ENCODE assay signal across 7 mouse cellular contexts in the genomic region with DNA sequence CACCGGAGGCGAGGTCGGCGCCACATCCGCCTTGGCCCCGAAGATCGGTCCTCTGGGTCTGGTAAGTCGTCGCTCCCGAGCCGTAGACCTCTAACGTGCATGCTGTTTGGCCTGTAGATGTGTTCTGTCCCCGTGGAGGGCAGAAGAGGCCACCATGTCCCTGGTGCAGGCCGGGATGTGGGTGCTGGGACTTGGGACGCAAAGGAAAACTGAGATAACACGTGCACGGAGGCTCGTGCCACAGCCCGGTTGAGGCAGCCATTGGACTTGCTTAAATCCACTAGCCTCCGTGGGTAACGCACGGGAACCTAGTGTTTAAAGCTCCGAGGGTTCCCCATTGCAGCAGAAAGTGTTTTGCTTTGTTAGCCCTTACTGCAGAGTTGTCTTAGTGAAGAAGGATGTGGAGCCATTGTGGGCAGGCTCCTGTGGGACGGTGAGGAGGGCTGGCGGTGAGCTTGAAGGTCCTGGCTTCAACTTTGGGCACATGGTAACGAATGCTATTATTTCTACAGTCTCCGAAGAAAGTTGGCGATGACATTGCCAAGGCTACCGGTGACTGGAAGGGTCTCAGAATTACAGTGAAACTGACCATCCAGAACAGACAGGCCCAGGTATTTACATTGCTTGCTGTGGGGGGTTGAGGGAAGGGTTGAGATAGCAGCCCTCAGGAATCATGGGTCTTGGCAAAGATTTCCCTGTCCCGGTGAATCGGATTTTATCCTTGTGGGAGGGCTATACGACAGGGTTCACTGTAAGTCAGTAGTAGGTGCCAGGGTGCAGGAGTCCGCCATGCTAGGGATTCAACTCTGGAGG. TPM values are rescaled to one million over a fixed set of nuclear protein-coding genes. Genes with fewer than 3 reads are reported as not detected.
A peak's percentile ranks its signal among the peaks of the same experiment; 100 is the strongest.
DNase-seq lines count a peak whose midpoint lies in the region; ATAC-seq and TF ChIP-seq lines count a peak whose summit lies in the region.

No protein-coding gene starts in this region.

- TF ChIP-seq CTCF in liver, adult 2 months (IDR thresholded peaks at IDR 0.05; ENCODE audit: low read depth, low read length) = no peak

- DNase-seq in lung, postnatal 36 days = no peak
- DNase-seq in adrenal gland, postnatal 36 days = peak; percentile 38 to 48
- peak; percentile 20 for DNase-seq in forebrain, embryonic 14.5 days (ENCODE audit: low spot score)
- peak; percentile 39 for DNase-seq in liver, adult 2 months (ENCODE audit: extremely low read depth, low read depth, low spot score)
- no peak for DNase-seq in right cerebral cortex, postnatal 25 days

- WGBS in lung, embryonic 15.5 days = under 1% methylated on average over 33 of the region's 33 CpGs
- 1% methylated on average over 33 of the region's 33 CpGs for WGBS in forebrain, embryonic 14.5 days
- WGBS in liver, adult 2 months = 3% methylated on average over 33 of the region's 33 CpGs
- under 1% methylated on average over 33 of the region's 33 CpGs for WGBS in stomach, embryonic 16.5 days

- no peak for ATAC-seq in lung, embryonic 15.5 days (ENCODE audit: borderline replicate concordance, extremely low read depth, low FRiP score, low TSS enrichment)
- no peak for ATAC-seq in forebrain, embryonic 14.5 days
- no peak for ATAC-seq in stomach, embryonic 16.5 days (ENCODE audit: insufficient read depth, low FRiP score)

- H3K9ac ChIP-seq in lung, embryonic 15.5 days = peak overlapping the region; percentile 83
- peak overlapping the region; percentile 93 for H3K9ac ChIP-seq in forebrain, embryonic 14.5 days (ENCODE audit: low read length)
- H3K9ac ChIP-seq in liver, adult 2 months (ENCODE audit: low read depth, low read length) = peak overlapping the region; percentile 89
- H3K9ac ChIP-seq in stomach, embryonic 16.5 days (ENCODE audit: low read length) = peak overlapping the region; percentile 97

- peak overlapping the region; percentile 90 for H3K27ac ChIP-seq in lung, embryonic 15.5 days
- H3K27ac ChIP-seq in forebrain, embryonic 14.5 days (ENCODE audit: low read depth, low read length) = peak overlapping the region; percentile 74
- H3K27ac ChIP-seq in liver, adult 2 months (replicated peaks; ENCODE audit: insufficient read depth, low read depth, low read length) = peak overlapping the region; percentile 55
- H3K27ac ChIP-seq in stomach, embryonic 16.5 days (ENCODE audit: low read length) = peak overlapping the region; percentile 78

- peaks cover 5% of the 10 kb centered on the region; the same call in 1 of the 2 replicates for H3K79me2 ChIP-seq in liver, adult 2 months (ENCODE audit: control insufficient read depth, insufficient read depth, low read length)

- H3K27me3 ChIP-seq in lung, embryonic 15.5 days = no peaks in the 10 kb centered on the region
- H3K27me3 ChIP-seq in forebrain, embryonic 14.5 days (replicated peaks; ENCODE audit: control insufficient read depth, insufficient read depth, low read length) = no peaks in the 10 kb centered on the region
- H3K27me3 ChIP-seq in liver, adult 2 months (ENCODE audit: control insufficient read depth, insufficient read depth, low read length) = no peaks in the 10 kb centered on the region
- no peaks in the 10 kb centered on the region for H3K27me3 ChIP-seq in stomach, embryonic 16.5 days (ENCODE audit: control insufficient read depth, insufficient read depth, low read length)

- H3K9me3 ChIP-seq in lung, embryonic 15.5 days = no peaks in the 10 kb centered on the region
- no peaks in the 10 kb centered on the region for H3K9me3 ChIP-seq in forebrain, embryonic 14.5 days (replicated peaks; ENCODE audit: control insufficient read depth, low read length)
- H3K9me3 ChIP-seq in stomach, embryonic 16.5 days (replicated peaks; ENCODE audit: control insufficient read depth, low read length) = no peaks in the 10 kb centered on the region

- no peak for TF ChIP-seq POLR2A in liver, adult 2 months (IDR thresholded peaks at IDR 0.05; ENCODE audit: extremely low read depth, insufficient read depth, low read length)

- peak overlapping the region; percentile 73 for H3K4me3 ChIP-seq in lung, embryonic 15.5 days
- H3K4me3 ChIP-seq in forebrain, embryonic 14.5 days (ENCODE audit: low read depth, low read length) = peak overlapping the region; percentile 75
- peak overlapping the region; percentile 89 for H3K4me3 ChIP-seq in liver, adult 2 months (ENCODE audit: insufficient read depth, low read depth, low read length)
- H3K4me3 ChIP-seq in stomach, embryonic 16.5 days (replicated peaks; ENCODE audit: low read length) = peak overlapping the region; percentile 96

- peak overlapping the region; percentile 73 for H3K4me2 ChIP-seq in lung, embryonic 15.5 days
- peak overlapping the region; percentile 92 for H3K4me2 ChIP-seq in forebrain, embryonic 14.5 days (ENCODE audit: low read length)
- H3K4me2 ChIP-seq in stomach, embryonic 16.5 days (ENCODE audit: low read depth, low read length) = peak overlapping the region; percentile 84

- peaks cover 24% of the 10 kb centered on the region for H3K36me3 ChIP-seq in lung, embryonic 15.5 days
- H3K36me3 ChIP-seq in forebrain, embryonic 14.5 days (ENCODE audit: control insufficient read depth, insufficient read depth, low read length) = peaks cover 36% of the 10 kb centered on the region
- peaks cover 10% of the 10 kb centered on the region for H3K36me3 ChIP-seq in liver, adult 2 months (ENCODE audit: control insufficient read depth, insufficient read depth, low read length)
- H3K36me3 ChIP-seq in stomach, embryonic 16.5 days (ENCODE audit: control insufficient read depth, insufficient read depth, low read length) = peaks cover 9% of the 10 kb centered on the region; the same call in 1 of the 2 replicates

- H3K4me1 ChIP-seq in lung, embryonic 15.5 days = peaks cover 46% of the 10 kb centered on the region
- H3K4me1 ChIP-seq in forebrain, embryonic 14.5 days (ENCODE audit: control insufficient read depth, insufficient read depth, low read length) = peaks cover 16% of the 10 kb centered on the region
- peaks cover 21% of the 10 kb centered on the region for H3K4me1 ChIP-seq in liver, adult 2 months (ENCODE audit: control insufficient read depth, insufficient read depth, low read length)
- peaks cover 34% of the 10 kb centered on the region for H3K4me1 ChIP-seq in stomach, embryonic 16.5 days (ENCODE audit: control insufficient read depth, insufficient read depth, low read length)

RNA-seq across cellular contexts. Expression of gene Lrsam1, which starts 0.9 kb away (rescaled TPM):
- 7.5 and 9.7 TPM in 2 replicates for polyA plus RNA-seq in lung, embryonic 15.5 days (2015; fragmentation: Nextera tagmentation; extraction: Ambion mirVana)
- 10 to 100 TPM; 18.4 to 27.1 TPM for total RNA-seq in adrenal gland, postnatal 36 days (2021)
- polyA plus RNA-seq in forebrain, embryonic 14.5 days (2014; fragmentation: Nextera tagmentation; extraction: Ambion mirVana) = 13.6 and 15.7 TPM in 2 replicates
- 6.0 and 9.7 TPM in 2 replicates for total RNA-seq in liver, adult 2 months (2014; rRNA removed)
- 8.8 and 9.7 TPM in 2 replicates for polyA plus RNA-seq in liver, adult 2 months (2012; rRNA removed)
- polyA plus RNA-seq in stomach, embryonic 16.5 days (2015; fragmentation: Nextera tagmentation; extraction: Ambion mirVana) = 10.4 and 11.2 TPM in 2 replicates

RNA-seq across cellular contexts. Expression of gene Rpl12, which starts 0.9 kb away (rescaled TPM):
- polyA plus RNA-seq in lung, embryonic 15.5 days (2015; fragmentation: Nextera tagmentation; extraction: Ambion mirVana) = 164 and 167 TPM in 2 replicates
- 100 to 1,000 TPM; 165 to 189 TPM for total RNA-seq in adrenal gland, postnatal 36 days (2021)
- polyA plus RNA-seq in forebrain, embryonic 14.5 days (2014; fragmentation: Nextera tagmentation; extraction: Ambion mirVana) = 94.3 and 128 TPM in 2 replicates
- total RNA-seq in liver, adult 2 months (2014; rRNA removed) = 473 and 515 TPM in 2 replicates
- 134 and 158 TPM in 2 replicates for polyA plus RNA-seq in liver, adult 2 months (2012; rRNA removed)
- polyA plus RNA-seq in stomach, embryonic 16.5 days (2015; fragmentation: Nextera tagmentation; extraction: Ambion mirVana) = 124 and 174 TPM in 2 replicates

RNA-seq across cellular contexts. Expression of gene Slc2a8, which starts 19.6 kb away (rescaled TPM):
- 20.8 and 22.5 TPM in 2 replicates for polyA plus RNA-seq in lung, embryonic 15.5 days (2015; fragmentation: Nextera tagmentation; extraction: Ambion mirVana)
- total RNA-seq in adrenal gland, postnatal 36 days (2021) = 10 to 100 TPM; 18.8 to 19.4 TPM
- 11.2 TPM in 2 replicates for polyA plus RNA-seq in forebrain, embryonic 14.5 days (2014; fragmentation: Nextera tagmentation; extraction: Ambion mirVana)
- 7.9 and 9.4 TPM in 2 replicates for total RNA-seq in liver, adult 2 months (2014; rRNA removed)
- 59.4 and 66.1 TPM in 2 replicates for polyA plus RNA-seq in liver, adult 2 months (2012; rRNA removed)
- polyA plus RNA-seq in stomach, embryonic 16.5 days (2015; fragmentation: Nextera tagmentation; extraction: Ambion mirVana) = 14.6 and 14.9 TPM in 2 replicates

Comparison
In these comparisons a context has a peak if more than half of its experiments do, and no peak if none do; other contexts are left out.
1. DNase-seq: peak in adrenal gland, postnatal 36 days (2 of 2), forebrain, embryonic 14.5 days (single experiment) and liver, adult 2 months (single experiment); none in lung, postnatal 36 days (single experiment) and right cerebral cortex, postnatal 25 days (single experiment).
2. Peak in every context shown above with its lines, with median percentiles within 50 percentile points of each other: H3K27ac ChIP-seq, H3K4me2 ChIP-seq, H3K4me3 ChIP-seq and H3K9ac ChIP-seq.